Mouse (Mus musculus) heart, adult 8-10 months (tissue): ENCODE data around the gene Aplf. TPM values are rescaled to one million over a fixed set of nuclear protein-coding genes. Genes with fewer than 3 reads are reported as not detected.
"Not testable (repeated sequence)": the region's sequence is repeated elsewhere in the genome, so short reads cannot be mapped to it uniquely, and the experiment has no call there.

Experiments used
- DNase-seq: peaks from one replicate; pipeline ENCODE4 v3.0.0; 2022; ENCODE audit warnings: low spot score
- total RNA-seq, 4 experiments: library from RNA; stranded (reverse); gene quantifications; 2 replicates each; pipeline ENCODE4 v1.2.4; 2022

Aplf gene
- total RNA-seq, 4 experiments from 2014 or later, result 2.2 to 3.0 (median 2.7) TPM

- not testable (repeated sequence) for DNase-seq
Observed at GRCm38 (mm10) chr6:87628936-87629335, 43.1 kb downstream of the Aplf start.

- DNase-seq, result no peak
Observed at GRCm38 (mm10) chr6:87623151-87623550, 48.8 kb downstream of the Aplf start.

GRCm38 (mm10) chr6:87621281-87621680 lies 50.7 kb downstream of the Aplf start:
- DNase-seq, result peak; percentile 4

GRCm38 (mm10) chr6:87618021-87618420 lies 54.0 kb downstream of the Aplf start:
- DNase-seq, result no peak

- DNase-seq, result no peak
Observed at GRCm38 (mm10) chr6:87615696-87616083, 56.3 kb downstream of the Aplf start.

- no peak for DNase-seq
Observed at GRCm38 (mm10) chr6:87614794-87615695, 56.9 kb downstream of the Aplf start.

GRCm38 (mm10) chr6:87599825-87600224 lies 72.2 kb downstream of the Aplf start:
- peak; percentile 28 for DNase-seq

- no peak for DNase-seq
Observed at GRCm38 (mm10) chr6:87597116-87597833, 74.7 kb downstream of the Aplf start.

- no peak for DNase-seq
Observed at GRCm38 (mm10) chr6:87594188-87594587, 77.8 kb downstream of the Aplf start.

- peak; percentile 17 for DNase-seq
Observed at GRCm38 (mm10) chr6:87590394-87591281, 81.4 kb downstream of the Aplf start, which contains the start of gene Prokr1. Gene Prokr1, minus strand, starts transcription at chr6:87590743.

GRCm38 (mm10) chr6:87589718-87590393 lies 82.1 kb downstream of the Aplf start:
- DNase-seq, result no peak

GRCm38 (mm10) chr6:87583991-87584390 lies 88.0 kb downstream of the Aplf start:
- no peak for DNase-seq

- no peak for DNase-seq
Observed at GRCm38 (mm10) chr6:87583183-87583611, 88.8 kb downstream of the Aplf start.

GRCm38 (mm10) chr6:87582456-87582855 lies 89.5 kb downstream of the Aplf start:
- peak; percentile 29 for DNase-seq

GRCm38 (mm10) chr6:87581581-87581980 lies 90.4 kb downstream of the Aplf start:
- DNase-seq, result no peak

- DNase-seq, result no peak
Observed at GRCm38 (mm10) chr6:87581071-87581470, 90.9 kb downstream of the Aplf start.

Other genes starting within 250 kb of the Aplf start
- 10 to 100 TPM; 20.9 to 75.6 (median 50.9) TPM for gene Bmp10, start 243.2 kb downstream of the Aplf start, total RNA-seq
- 1 to 10 TPM; 2.4 to 3.6 (median 2.9) TPM for gene Arhgap25, start 138.9 kb downstream of the Aplf start, total RNA-seq
- under 1 TPM; 0.62 to 0.68 (median 0.66) TPM for gene Prokr1, start 81.5 kb downstream of the Aplf start, total RNA-seq
- 1 to 10 TPM in 3 of 4 experiments, under 1 TPM in 1; 0.53 to 1.2 (median 1.1) TPM for gene Efcc1, start 58.7 kb upstream of the Aplf start, total RNA-seq
- 1 to 10 TPM in 3 of 4 experiments, under 1 TPM in 1; 0.81 to 3.6 (median 1.6) TPM for gene Gp9, start 105.9 kb upstream of the Aplf start, total RNA-seq
- gene Rab43, start 140.0 kb upstream of the Aplf start, total RNA-seq, result 10 to 100 TPM in 1 of 4 experiments, 1 to 10 TPM in 3; 7.9 to 13.3 (median 9.0) TPM
- 1 to 10 TPM in 1 of 4 experiments, under 1 TPM in 1, not detected in 2; 0.24 to 1.9 TPM for gene Gm45140, start 163.6 kb upstream of the Aplf start, total RNA-seq
- gene Isy1, start 166.6 kb upstream of the Aplf start, total RNA-seq, result 10 to 100 TPM; 18.4 to 28.1 (median 20.6) TPM
- gene Cnbp, start 178.9 kb upstream of the Aplf start, total RNA-seq, result 100 to 1,000 TPM; 315 to 376 (median 329) TPM
- gene Copg1, start 215.6 kb upstream of the Aplf start, total RNA-seq, result 10 to 100 TPM; 38.3 to 41.1 (median 40.0) TPM
- 1 to 10 TPM; 7.8 to 9.4 (median 9.1) TPM for gene Hmces, start 241.7 kb upstream of the Aplf start, total RNA-seq